Mouse (Mus musculus) CH12.LX (cell line): ENCODE data around the gene 4930516K23Rik.

ENCODE experiments used
- CTCF ChIP-seq, 2 experiments: IDR thresholded peaks in 1 of 2; conservative IDR thresholded peaks in 1 of 2; 2 replicates each; pipeline ENCODE4 v1.5.1; 2011 to 2012; ENCODE audit warnings: low read depth in 2 of 2, low read length in 2 of 2, improper control_type of control experiment in 1 of 2, inconsistent platforms in 1 of 2, mild to moderate bottlenecking in 1 of 2, moderate library complexity in 1 of 2
- MAX ChIP-seq: IDR thresholded peaks from 2 replicates; pipeline ENCODE4 v1.6.1; 2011; ENCODE audit warnings: low read length, improper control_type of control experiment
- NRF1 ChIP-seq: IDR thresholded peaks from 2 replicates; pipeline ENCODE4 v1.6.1; 2014; ENCODE audit warnings: low read depth, mild to moderate bottlenecking, inconsistent platforms, low read length, improper control_type of control experiment, moderate library complexity

GRCm38 (mm10) chr7:104085365-104085764 is 24.1 kb upstream of the 4930516K23Rik start, which contains the start of gene Olfr645:
- TF ChIP-seq NRF1 (no peak), MAX (no peak), CTCF (conservative IDR thresholded peaks at IDR 0.05 in 1 of 2, IDR thresholded peaks at IDR 0.05 in 1 of 2; ENCODE audit: low read depth in 2 of 2, low read length in 2 of 2) (no peak)
